Mouse (Mus musculus) forebrain, embryonic 13.5 days (tissue): ENCODE measurements around the gene Ptprn2. TPM values are rescaled to one million over a fixed set of nuclear protein-coding genes. Genes with fewer than 3 reads are reported as not detected.

ENCODE experiments used
- ATAC-seq: fragments of 200-750 bp; cut with Nextera tagmentation; 2 replicates; pipeline ENCODE4 v1.8.0; 2017
- H3K27ac ChIP-seq: fragments of 300-500 bp; sonication (generic); 2 replicates; pipeline ENCODE4 v1.5.1; 2015; ENCODE audit warnings: inconsistent platforms, mild to moderate bottlenecking, moderate library complexity
- H3K27me3 ChIP-seq: fragments of 300-500 bp; sonication (generic); 2 replicates; pipeline ENCODE4 v1.6.1; 2015; ENCODE audit warnings: mild to moderate bottlenecking, inconsistent platforms
- H3K36me3 ChIP-seq: fragments of 300-500 bp; sonication (generic); 2 replicates; pipeline ENCODE4 v1.6.1; 2015; ENCODE audit warnings: mild to moderate bottlenecking, inconsistent platforms; ENCODE audit not compliant: poor library complexity, severe bottlenecking
- H3K4me1 ChIP-seq: fragments of 300-500 bp; sonication (generic); 2 replicates; pipeline ENCODE4 v1.6.1; 2015; ENCODE audit warnings: inconsistent platforms
- H3K4me2 ChIP-seq: fragments of 300-500 bp; sonication (generic); 2 replicates; pipeline ENCODE4 v1.6.1; 2015; ENCODE audit warnings: inconsistent platforms, mild to moderate bottlenecking, moderate library complexity
- H3K4me3 ChIP-seq: fragments of 300-500 bp; sonication (generic); 2 replicates; pipeline ENCODE4 v1.5.1; 2015; ENCODE audit warnings: mild to moderate bottlenecking, inconsistent platforms
- H3K9ac ChIP-seq: fragments of 300-500 bp; sonication (generic); 2 replicates; pipeline ENCODE4 v1.6.1; 2015; ENCODE audit warnings: mild to moderate bottlenecking, inconsistent platforms
- H3K9me3 ChIP-seq: fragments of 300-500 bp; sonication (generic); replicated peaks from 2 replicates; pipeline ENCODE4 v1.6.1; 2016; ENCODE audit warnings: inconsistent platforms
- WGBS: fragments of 180-500 bp; shearing (Covaris S2); methylation state at CpG from one replicate; pipeline ENCODE4 v1.1.7; 2015; 5-methylcytosine and 5-hydroxymethylcytosine counted together
- polyA plus RNA-seq: library from polyadenylated mRNA; unstranded; fragments of >200 nt; fragmentation: Nextera tagmentation; extraction: Ambion mirVana; gene quantifications from 2 replicates; pipeline ENCODE4 v1.2.1, GENCODE M21; 2015

Gene Ptprn2
- polyA plus RNA-seq, 1 experiment from 2014 or later: 6.6 TPM

GRCm38 (mm10) chr12:117210467-117210866 is 724.9 kb downstream of the Ptprn2 start:
- H3K4me3 ChIP-seq: no peak overlapping the region
- H3K27me3 ChIP-seq: no peaks in the 10 kb centered on the region
- H3K9me3 ChIP-seq: no peaks in the 10 kb centered on the region
- H3K9ac ChIP-seq: no peak overlapping the region
- no peak overlapping the region for H3K27ac ChIP-seq
- peaks cover 22% of the 10 kb centered on the region for H3K4me1 ChIP-seq
- H3K4me2 ChIP-seq: no peak overlapping the region
- peaks cover 32% of the 10 kb centered on the region for H3K36me3 ChIP-seq
- WGBS: 93% methylated on average over 4 of the region's 4 CpGs
- no peak for ATAC-seq

GRCm38 (mm10) chr12:117213531-117213930 is 728.0 kb downstream of the Ptprn2 start:
- Histone ChIP-seq H3K4me1 (peaks cover 22% of the 10 kb centered on the region), H3K4me2 (no peak overlapping the region), H3K36me3 (peaks cover 57% of the 10 kb centered on the region), H3K4me3 (no peak overlapping the region), H3K27me3 (no peaks in the 10 kb centered on the region), H3K9me3 (no peaks in the 10 kb centered on the region), H3K27ac (peak overlapping the region; percentile 21; the same call in 1 of the 2 replicates), H3K9ac (no peak overlapping the region)
- no peak for ATAC-seq
- 80% methylated on average over 1 of the region's 1 CpGs for WGBS

GRCm38 (mm10) chr12:117214272-117214671 is 728.8 kb downstream of the Ptprn2 start:
- no peaks in the 10 kb centered on the region for H3K27me3 ChIP-seq
- peaks cover 22% of the 10 kb centered on the region for H3K4me1 ChIP-seq
- H3K36me3 ChIP-seq: peaks cover 62% of the 10 kb centered on the region
- H3K9me3 ChIP-seq: no peaks in the 10 kb centered on the region
- no peak overlapping the region for H3K4me2 ChIP-seq
- H3K4me3 ChIP-seq: no peak overlapping the region
- ATAC-seq: no peak
- WGBS: 65% methylated on average over 4 of the region's 4 CpGs
- H3K27ac ChIP-seq: peak overlapping the region; percentile 21; the same call in 1 of the 2 replicates
- H3K9ac ChIP-seq: no peak overlapping the region

- no peaks in the 10 kb centered on the region for H3K27me3 ChIP-seq
- H3K27ac ChIP-seq: 0 out of 2 replicates have a peak overlapping the region, but pooled peaks have one; percentile 25
- H3K9me3 ChIP-seq: no peaks in the 10 kb centered on the region
- no peak overlapping the region for H3K4me2 ChIP-seq
- peak; percentile 77 for ATAC-seq
- no peak overlapping the region for H3K9ac ChIP-seq
- 65% methylated on average over 5 of the region's 5 CpGs for WGBS
- H3K4me1 ChIP-seq: peaks cover 22% of the 10 kb centered on the region
- H3K36me3 ChIP-seq: peaks cover 66% of the 10 kb centered on the region
- no peak overlapping the region for H3K4me3 ChIP-seq
Observed at GRCm38 (mm10) chr12:117214919-117215318, 729.4 kb downstream of the Ptprn2 start.

GRCm38 (mm10) chr12:117221909-117222308 is 736.4 kb downstream of the Ptprn2 start:
- no peak overlapping the region for H3K9ac ChIP-seq
- no peak overlapping the region for H3K4me3 ChIP-seq
- H3K36me3 ChIP-seq: peaks cover 43% of the 10 kb centered on the region
- H3K4me1 ChIP-seq: no peaks in the 10 kb centered on the region
- no peak overlapping the region for H3K4me2 ChIP-seq
- ATAC-seq: no peak
- no peak overlapping the region for H3K27ac ChIP-seq
- 78% methylated on average over 4 of the region's 4 CpGs for WGBS
- no peaks in the 10 kb centered on the region for H3K27me3 ChIP-seq
- no peaks in the 10 kb centered on the region for H3K9me3 ChIP-seq

- peaks cover 36% of the 10 kb centered on the region for H3K36me3 ChIP-seq
- WGBS: 66% methylated on average over 1 of the region's 1 CpGs
- ATAC-seq: no peak
Observed at GRCm38 (mm10) chr12:117224036-117224435, 738.5 kb downstream of the Ptprn2 start.

GRCm38 (mm10) chr12:117227236-117227635 is 741.7 kb downstream of the Ptprn2 start:
- Histone ChIP-seq H3K9me3 (no peaks in the 10 kb centered on the region), H3K4me2 (no peak overlapping the region), H3K4me1 (peaks cover 26% of the 10 kb centered on the region), H3K27me3 (no peaks in the 10 kb centered on the region), H3K9ac (no peak overlapping the region), H3K36me3 (peaks cover 35% of the 10 kb centered on the region), H3K4me3 (no peak overlapping the region), H3K27ac (no peak overlapping the region)
- 90% methylated on average over 3 of the region's 3 CpGs for whole genome bisulfite sequencing
- no peak for ATAC-seq

More at GRCm38 (mm10) chr12:117224036-117224435, 738.5 kb downstream of the Ptprn2 start:
- no peak overlapping the region for H3K27ac ChIP-seq
- no peak overlapping the region for H3K9ac ChIP-seq
- H3K27me3 ChIP-seq: no peaks in the 10 kb centered on the region
- H3K4me3 ChIP-seq: no peak overlapping the region
- H3K4me1 ChIP-seq: peaks cover 9% of the 10 kb centered on the region
- H3K4me2 ChIP-seq: no peak overlapping the region
- H3K9me3 ChIP-seq: no peaks in the 10 kb centered on the region

GRCm38 (mm10) chr12:117229442-117229841 is 743.9 kb downstream of the Ptprn2 start:
- Histone ChIP-seq H3K9ac (no peak overlapping the region), H3K27me3 (no peaks in the 10 kb centered on the region), H3K4me3 (no peak overlapping the region), H3K36me3 (peaks cover 40% of the 10 kb centered on the region), H3K9me3 (no peaks in the 10 kb centered on the region), H3K4me1 (peaks cover 26% of the 10 kb centered on the region), H3K4me2 (no peak overlapping the region), H3K27ac (peak overlapping the region; percentile 28; the same call in 1 of the 2 replicates)
- ATAC-seq: no peak
- WGBS: 75% methylated on average over 4 of the region's 4 CpGs

GRCm38 (mm10) chr12:117230282-117230681 is 744.8 kb downstream of the Ptprn2 start:
- Histone ChIP-seq H3K36me3 (peaks cover 42% of the 10 kb centered on the region), H3K27me3 (no peaks in the 10 kb centered on the region), H3K9me3 (no peaks in the 10 kb centered on the region), H3K27ac (no peak overlapping the region; the same call in 1 of the 2 replicates), H3K4me3 (no peak overlapping the region), H3K4me1 (peaks cover 29% of the 10 kb centered on the region), H3K4me2 (no peak overlapping the region), H3K9ac (no peak overlapping the region)
- WGBS: 80% methylated on average over 6 of the region's 6 CpGs
- ATAC-seq: no peak

- Histone ChIP-seq H3K9me3 (no peaks in the 10 kb centered on the region), H3K27ac (peak overlapping the region; percentile 46), H3K4me3 (no peak overlapping the region), H3K4me2 (no peak overlapping the region), H3K36me3 (peaks cover 50% of the 10 kb centered on the region), H3K4me1 (peaks cover 29% of the 10 kb centered on the region), H3K27me3 (no peaks in the 10 kb centered on the region), H3K9ac (no peak overlapping the region)
- no peak for ATAC-seq
- 44% methylated on average over 5 of the region's 5 CpGs for WGBS
Observed at GRCm38 (mm10) chr12:117231850-117232249, 746.3 kb downstream of the Ptprn2 start.

GRCm38 (mm10) chr12:117235114-117235513 is 749.6 kb downstream of the Ptprn2 start:
- no peak overlapping the region for H3K4me3 ChIP-seq
- no peak overlapping the region for H3K9ac ChIP-seq
- H3K4me1 ChIP-seq: peaks cover 21% of the 10 kb centered on the region
- H3K27me3 ChIP-seq: no peaks in the 10 kb centered on the region
- H3K9me3 ChIP-seq: no peaks in the 10 kb centered on the region
- no peak overlapping the region for H3K27ac ChIP-seq
- no peak for ATAC-seq
- peaks cover 59% of the 10 kb centered on the region for H3K36me3 ChIP-seq
- H3K4me2 ChIP-seq: no peak overlapping the region

- H3K9me3 ChIP-seq: no peaks in the 10 kb centered on the region
- no peak overlapping the region for H3K9ac ChIP-seq
- peaks cover 16% of the 10 kb centered on the region; the same call in 1 of the 2 replicates for H3K4me1 ChIP-seq
- no peak for ATAC-seq
- no peak overlapping the region for H3K4me3 ChIP-seq
- H3K4me2 ChIP-seq: no peak overlapping the region
- no peak overlapping the region; the same call in 1 of the 2 replicates for H3K27ac ChIP-seq
- H3K27me3 ChIP-seq: no peaks in the 10 kb centered on the region
- peaks cover 62% of the 10 kb centered on the region for H3K36me3 ChIP-seq
- 88% methylated on average over 4 of the region's 4 CpGs for WGBS
Observed at GRCm38 (mm10) chr12:117236020-117236734, 750.7 kb downstream of the Ptprn2 start.
